Comparison of ENCODE assay signal across 27 mouse cellular contexts in the genomic region with DNA sequence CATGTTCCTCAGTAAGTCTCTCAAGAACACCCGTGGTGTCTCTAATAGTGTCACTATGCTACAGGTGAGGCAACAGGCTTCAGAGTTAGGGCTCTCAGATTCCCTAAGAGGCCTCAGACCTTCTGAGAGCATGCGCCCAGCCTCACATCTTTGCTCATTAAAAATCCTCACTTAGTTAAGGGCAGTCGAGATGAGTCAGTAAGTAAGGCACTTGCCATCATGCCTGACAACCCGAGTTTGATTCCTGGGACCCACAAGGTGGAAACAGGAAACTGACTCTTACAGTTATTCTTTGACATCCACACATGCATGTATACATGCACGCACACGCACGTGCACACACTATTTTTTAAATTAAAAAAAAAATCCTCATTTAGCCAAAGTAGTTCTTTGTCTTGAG. TPM values are rescaled to one million over a fixed set of nuclear protein-coding genes. Genes with fewer than 3 reads are reported as not detected.
A peak's percentile ranks its signal among the peaks of the same experiment; 100 is the strongest.
DNase-seq lines count a peak whose midpoint lies in the region; ATAC-seq lines count a peak whose summit lies in the region.
"Had no signal": no experiment of that assay in that cellular context is flagged by ENCODE, and none has a peak within 500 bp of the region (broad histone marks: within the 10 kb centered on the region; RNA-seq: fewer than 3 reads in every experiment).

No protein-coding gene starts in this region.

- no peak for DNase-seq in heart, adult 11 months
- no peak for DNase-seq in liver, embryonic 13.5 days
- DNase-seq in liver, result no peak
- DNase-seq in naive thymus-derived CD4-positive, alpha-beta T cell, adult 2 months (ENCODE audit: low read depth), result peak; percentile 71
- DNase-seq in cerebellum, adult 11-12 months, result no peak
- DNase-seq: adrenal gland, postnatal 14 days; cerebellum, adult 8-10 months; cerebellum, postnatal 36 days; embryo, embryonic 11 days; gastrocnemius, postnatal 14 days; kidney, adult 18-20 months; kidney, postnatal 4 days; right cerebral cortex, adult 18-20 months; right cerebral cortex, postnatal 4 days had no signal

- no peaks in the 10 kb centered on the region for H3K9me3 ChIP-seq in heart, embryonic 12.5 days (replicated peaks)
- no peaks in the 10 kb centered on the region for H3K9me3 ChIP-seq in liver, embryonic 13.5 days (replicated peaks)
- H3K9me3 ChIP-seq: embryonic facial prominence, embryonic 13.5 days; forebrain, embryonic 13.5 days; hindbrain, embryonic 12.5 days; limb, embryonic 12.5 days; liver, embryonic 15.5 days; lung, embryonic 15.5 days; midbrain, embryonic 10.5 days had no signal

- WGBS in heart, embryonic 12.5 days, result 71% methylated on average over 7 of the region's 7 CpGs
- 68% methylated on average over 7 of the region's 7 CpGs for WGBS in liver, embryonic 13.5 days (ENCODE audit: insufficient replicate concordance)

- H3K9ac ChIP-seq in heart, embryonic 12.5 days, result 0 out of 2 replicates have a peak overlapping the region, but pooled peaks have one; percentile 23
- no peak overlapping the region for H3K9ac ChIP-seq in liver, embryonic 13.5 days
- H3K9ac ChIP-seq: embryonic facial prominence, embryonic 13.5 days; forebrain, embryonic 13.5 days; hindbrain, embryonic 12.5 days; limb, embryonic 12.5 days; liver, embryonic 15.5 days; lung, embryonic 15.5 days had no signal

- H3K4me2 ChIP-seq in heart, embryonic 12.5 days, result no peak overlapping the region
- H3K4me2 ChIP-seq in liver, embryonic 13.5 days, result no peak overlapping the region
- H3K4me2 ChIP-seq: embryonic facial prominence, embryonic 13.5 days; forebrain, embryonic 13.5 days; hindbrain, embryonic 12.5 days; limb, embryonic 12.5 days; liver, embryonic 15.5 days; lung, embryonic 15.5 days had no signal

- H3K4me1 ChIP-seq in heart, embryonic 12.5 days (replicated peaks), result peaks cover 76% of the 10 kb centered on the region
- H3K4me1 ChIP-seq in liver, embryonic 13.5 days (replicated peaks), result peaks cover 92% of the 10 kb centered on the region
- H3K4me1 ChIP-seq: lung, embryonic 15.5 days had no signal

- H3K27ac ChIP-seq in heart, embryonic 12.5 days (ENCODE audit: poor library complexity, severe bottlenecking), result peak overlapping the region; percentile 87
- H3K27ac ChIP-seq in liver, embryonic 13.5 days, result 0 out of 2 replicates have a peak overlapping the region, but pooled peaks have one; percentile 21
- H3K27ac ChIP-seq: embryonic facial prominence, embryonic 13.5 days; forebrain, embryonic 13.5 days; hindbrain, embryonic 12.5 days; limb, embryonic 12.5 days; liver, embryonic 15.5 days; lung, embryonic 15.5 days; macrophage; midbrain, embryonic 10.5 days had no signal

- no peaks in the 10 kb centered on the region for H3K27me3 ChIP-seq in heart, embryonic 12.5 days (replicated peaks)
- no peaks in the 10 kb centered on the region for H3K27me3 ChIP-seq in liver, embryonic 13.5 days
- H3K27me3 ChIP-seq: hindbrain, embryonic 12.5 days; liver, embryonic 15.5 days; lung, embryonic 15.5 days had no signal

- peaks cover 5% of the 10 kb centered on the region; the same call in 1 of the 2 replicates for H3K36me3 ChIP-seq in heart, embryonic 12.5 days
- peaks cover 6% of the 10 kb centered on the region; the same call in 1 of the 2 replicates for H3K36me3 ChIP-seq in liver, embryonic 13.5 days
- H3K36me3 ChIP-seq: embryonic facial prominence, embryonic 13.5 days; hindbrain, embryonic 12.5 days; limb, embryonic 12.5 days; liver, embryonic 15.5 days; lung, embryonic 15.5 days; midbrain, embryonic 10.5 days had no signal

- ATAC-seq in heart, embryonic 12.5 days (ENCODE audit: insufficient number of reproducible peaks, low FRiP score), result no peak
- ATAC-seq in liver, embryonic 13.5 days (ENCODE audit: low read depth), result no peak
- peak; percentile 14 for ATAC-seq in CD4-positive, CD25-positive, alpha-beta regulatory T cell, adult 4 months
- ATAC-seq: forebrain, embryonic 13.5 days; midbrain, embryonic 16.5 days had no signal

- H3K4me3 ChIP-seq in heart, embryonic 12.5 days, result no peak overlapping the region
- H3K4me3 ChIP-seq in liver, embryonic 13.5 days (replicated peaks), result no peak overlapping the region
- H3K4me3 ChIP-seq: embryonic facial prominence, embryonic 13.5 days; erythroblast, embryonic 14.5 days; forebrain, embryonic 13.5 days; hindbrain, embryonic 12.5 days; limb, embryonic 12.5 days; liver, embryonic 15.5 days; lung, embryonic 15.5 days; midbrain, embryonic 10.5 days; myocyte had no signal

RNA-seq across cellular contexts. Expression of gene Stat5b, which starts 26.0 kb away (rescaled TPM):
- 35.0 and 35.3 TPM in 2 replicates for polyA plus RNA-seq in heart, embryonic 12.5 days (2016; fragmentation: Nextera tagmentation; extraction: Ambion mirVana)
- polyA plus RNA-seq in liver, embryonic 13.5 days (2015; fragmentation: Nextera tagmentation; extraction: Ambion mirVana), result 21.1 and 23.8 TPM in 2 replicates
- polyA plus RNA-seq in CD4-positive, CD25-positive, alpha-beta regulatory T cell, adult 4 months (2017; shearing (Covaris generic)), result 10 to 100 TPM; 39.3 to 53.2 TPM

RNA-seq across cellular contexts. Expression of gene Stat5a, which starts 34.7 kb away (rescaled TPM):
- 6.6 and 8.3 TPM in 2 replicates for polyA plus RNA-seq in heart, embryonic 12.5 days (2016; fragmentation: Nextera tagmentation; extraction: Ambion mirVana)
- polyA plus RNA-seq in liver, embryonic 13.5 days (2015; fragmentation: Nextera tagmentation; extraction: Ambion mirVana), result 11.1 and 14.6 TPM in 2 replicates
- polyA plus RNA-seq in CD4-positive, CD25-positive, alpha-beta regulatory T cell, adult 4 months (2017; shearing (Covaris generic)), result 10 to 100 TPM; 37.9 to 52.4 TPM

RNA-seq across cellular contexts. Expression of gene Ghdc, which starts 53.7 kb away (rescaled TPM):
- 6.5 and 7.0 TPM in 2 replicates for polyA plus RNA-seq in heart, embryonic 12.5 days (2016; fragmentation: Nextera tagmentation; extraction: Ambion mirVana)
- polyA plus RNA-seq in liver, embryonic 13.5 days (2015; fragmentation: Nextera tagmentation; extraction: Ambion mirVana), result 1.4 and 2.4 TPM in 2 replicates
- polyA plus RNA-seq in CD4-positive, CD25-positive, alpha-beta regulatory T cell, adult 4 months (2017; shearing (Covaris generic)), result 1 to 10 TPM; 2.7 to 3.1 TPM
